Mouse (Mus musculus): ENCODE measurements around the gene H60b.
"Not testable (repeated sequence)": the region's sequence is repeated elsewhere in the genome, so short reads cannot be mapped to it uniquely, and the experiment has no call there.

The H60b gene

DNA sequence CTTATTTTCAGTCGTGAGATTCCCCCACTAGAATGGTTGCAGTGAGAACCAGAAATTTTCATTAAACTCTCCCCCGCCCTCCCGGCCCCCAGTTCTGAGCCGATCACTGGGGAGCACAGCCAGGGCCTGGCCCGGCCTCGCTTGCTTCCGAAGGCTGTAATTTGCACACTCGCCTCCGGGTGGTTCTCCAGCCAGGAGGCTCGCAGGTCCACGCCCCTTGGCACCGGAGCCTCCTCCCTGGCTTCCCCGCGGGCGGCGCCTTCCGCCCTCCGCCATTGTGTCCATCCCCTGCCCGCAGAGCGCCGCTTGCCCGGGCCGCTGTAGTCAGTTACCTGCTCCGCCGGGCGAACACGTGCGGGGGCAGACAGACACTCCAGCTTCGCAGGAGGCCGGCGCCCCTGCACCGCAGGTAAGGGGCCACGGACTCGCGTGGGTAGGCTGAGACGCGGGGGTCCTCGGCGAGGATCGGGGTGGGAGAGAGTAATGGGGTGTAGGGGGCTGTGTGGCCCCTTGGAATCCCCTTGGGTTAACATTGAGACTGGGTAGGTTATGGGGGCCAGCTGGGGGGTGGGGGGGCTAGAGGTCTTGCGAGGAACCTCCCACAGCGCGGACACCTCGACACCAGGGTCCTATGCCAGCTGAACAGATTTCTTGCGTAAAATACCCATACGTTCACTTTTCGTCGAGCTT, at the start of gene H60b, which contains the start of gene Raet1e:
TSS of gene H60b (plus strand) at position 277 of the 690 bp plus-strand sequence.
TSS of gene Raet1e (plus strand) at position 260 of the 690 bp plus-strand sequence.
- DNase-seq (ENCODE audit: low spot score in 2 of 2), result peak; percentile 53 to 66

GRCm38 (mm10) chr10:22140665-22141280, 17.6 kb upstream of the H60b start:
- DNase-seq (ENCODE audit: low spot score in 2 of 2), result peak; percentile 56 to 82

DNA sequence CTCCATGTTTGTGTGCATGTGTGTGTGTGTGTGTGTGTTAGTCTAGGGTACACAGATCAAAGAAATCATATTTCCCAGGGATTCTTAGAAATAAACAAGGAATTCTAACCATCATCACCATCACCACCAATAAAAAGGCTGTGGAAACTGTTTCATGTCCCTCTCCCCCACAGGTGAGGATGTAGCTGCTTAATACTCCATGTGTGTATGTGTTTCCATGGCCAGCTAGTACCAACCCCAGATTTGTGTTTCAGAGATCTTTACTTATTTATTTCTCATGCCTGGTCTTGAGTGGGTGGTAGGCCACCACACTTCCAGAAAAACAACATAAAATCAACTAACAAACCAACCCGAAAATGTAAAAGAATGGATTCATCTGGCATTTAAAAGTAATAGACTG, 16.2 kb upstream of the H60b start:
- not testable (repeated sequence) for DNase-seq (ENCODE audit: low spot score in 2 of 2)

GRCm38 (mm10) chr10:22142926-22143325, 15.5 kb upstream of the H60b start:
- DNase-seq (ENCODE audit: low spot score in 2 of 2), result no peak

DNA sequence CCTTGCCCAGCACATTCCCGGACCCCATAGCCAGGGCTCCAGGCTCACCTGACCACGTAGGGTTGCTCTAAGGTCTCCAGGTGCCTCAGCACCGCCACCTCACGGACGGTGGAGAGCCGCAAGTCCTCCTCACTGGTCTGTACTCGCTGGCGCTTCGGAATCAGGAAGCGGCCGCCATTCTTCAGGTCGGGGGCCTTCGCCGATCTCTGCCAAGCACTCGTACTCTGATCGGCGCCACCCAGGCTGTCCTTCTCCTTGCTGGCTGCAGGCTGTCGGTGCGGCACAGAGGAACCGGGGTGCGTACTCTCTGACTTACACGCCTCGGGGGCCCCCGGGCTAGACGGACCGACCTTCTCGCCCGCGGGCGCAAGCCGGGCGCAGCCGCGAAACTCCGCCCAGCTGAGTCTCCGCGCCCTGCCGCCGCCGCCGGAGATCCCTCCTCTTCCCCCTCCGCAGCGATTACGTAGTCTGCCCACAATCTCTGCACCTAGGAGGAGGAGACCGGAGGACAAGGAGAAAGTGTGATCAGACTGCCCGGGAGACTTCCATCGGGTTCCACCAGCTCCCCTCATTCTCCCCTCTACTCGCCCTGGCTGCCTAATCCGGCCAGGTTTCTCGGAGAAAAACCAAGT, 9.8 kb upstream of the H60b start:
- peak; percentile 70 to 87 for DNase-seq (ENCODE audit: low spot score in 2 of 2)

- DNase-seq (ENCODE audit: low spot score in 2 of 2), result peak in 1 of 2 experiments; percentile 64
Observed at GRCm38 (mm10) chr10:22149073-22149690, 9.2 kb upstream of the H60b start, which contains the start of gene E030030I06Rik. Gene E030030I06Rik (minus strand): TSS chr10:22149270.

GRCm38 (mm10) chr10:22149691-22150465, 8.5 kb upstream of the H60b start:
- peak in 1 of 2 experiments; percentile 57 for DNase-seq (ENCODE audit: low spot score in 2 of 2)

GRCm38 (mm10) chr10:22150593-22150992, 7.8 kb upstream of the H60b start:
- DNase-seq (ENCODE audit: low spot score in 2 of 2), result peak in 1 of 2 experiments; percentile 43

GRCm38 (mm10) chr10:22151056-22151862, 7.1 kb upstream of the H60b start:
- DNase-seq (ENCODE audit: low spot score in 2 of 2), result peak in 1 of 2 experiments; percentile 26

DNA sequence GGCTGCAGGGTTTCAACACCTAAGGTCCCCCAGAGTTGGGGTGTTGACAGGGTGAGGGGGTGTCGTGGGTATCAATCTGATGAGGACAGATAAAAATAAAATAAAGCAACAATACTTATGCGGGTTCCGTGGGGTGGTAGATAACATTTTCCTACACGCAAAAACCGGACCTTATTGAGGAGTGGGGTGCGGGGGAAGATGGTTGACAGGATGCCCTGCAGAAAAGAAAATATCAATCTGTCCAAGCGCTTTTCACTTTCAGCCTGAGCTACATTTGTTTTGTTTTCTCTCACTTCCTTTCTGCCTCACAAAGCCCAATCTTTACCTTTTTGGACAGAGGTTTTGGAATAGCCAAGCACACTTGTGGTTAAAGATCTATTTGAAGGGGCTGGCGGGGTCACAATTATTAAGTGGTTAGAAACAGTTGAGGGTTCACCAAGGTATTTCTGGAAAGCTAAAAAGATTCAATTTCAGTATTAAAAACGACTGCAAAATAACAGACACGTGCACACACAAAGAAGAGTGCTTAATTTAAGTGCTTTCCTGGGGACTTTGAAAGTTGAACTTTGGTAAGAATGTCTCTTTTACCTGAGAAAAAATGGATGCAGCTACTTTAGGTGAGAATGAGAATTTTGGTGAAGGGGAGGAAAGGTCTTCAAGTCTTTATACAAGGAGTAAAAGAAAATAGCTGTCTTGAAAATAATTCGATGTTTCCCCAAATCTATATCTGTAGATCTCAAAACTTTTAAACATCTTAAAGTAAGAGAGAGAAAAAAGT, 6.3 kb upstream of the H60b start:
- DNase-seq (ENCODE audit: low spot score in 2 of 2), result not testable (repeated sequence)

DNA sequence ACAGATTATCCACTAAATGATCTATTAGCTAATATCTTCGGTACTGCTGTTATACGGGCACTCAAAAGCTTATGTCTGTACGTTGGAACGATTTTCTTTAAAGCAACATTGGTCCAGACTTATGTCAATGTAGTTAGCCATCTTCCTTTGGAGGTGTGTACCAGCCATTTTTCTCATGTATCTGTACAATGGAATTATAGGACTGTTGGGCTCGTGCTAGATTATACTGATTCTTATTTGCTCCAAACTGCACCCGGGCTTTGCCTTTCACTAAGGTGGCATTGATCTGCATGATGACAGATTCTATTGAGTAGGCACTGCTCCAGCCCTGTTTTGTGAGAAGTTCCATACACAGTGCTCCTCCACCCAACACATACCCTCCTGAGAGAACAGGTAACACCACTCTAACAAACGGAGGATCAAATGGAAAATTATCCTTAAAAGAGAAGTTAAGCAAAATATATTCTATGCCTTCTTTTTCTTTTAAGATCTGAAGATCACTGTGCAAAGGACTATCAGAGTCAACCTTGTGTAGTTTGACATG, 5.2 kb upstream of the H60b start:
- DNase-seq (ENCODE audit: low spot score in 2 of 2), result not testable (repeated sequence)

DNA sequence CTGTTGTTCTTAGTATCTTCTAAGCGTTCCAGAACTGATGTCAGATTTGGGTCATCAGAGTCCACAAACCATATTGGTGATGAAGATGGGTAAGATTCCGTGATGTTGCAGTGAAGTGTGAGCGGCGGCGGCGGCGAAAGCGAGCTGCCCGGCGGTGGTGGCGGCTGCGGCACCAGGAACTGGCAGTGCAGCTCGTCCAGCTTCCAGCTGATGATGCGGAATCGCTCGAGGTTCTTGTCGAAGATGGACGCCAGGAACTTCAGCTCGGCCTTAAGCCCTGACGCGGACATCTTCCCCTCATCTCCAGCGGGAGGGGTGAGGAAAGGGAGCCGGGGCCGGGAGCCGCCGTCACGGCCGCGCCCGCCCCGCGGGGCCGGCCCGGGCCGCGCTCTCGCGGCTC, 4.3 kb upstream of the H60b start:
- peak in 1 of 2 experiments; percentile 43 for DNase-seq (ENCODE audit: low spot score in 2 of 2)

- no peak for DNase-seq (ENCODE audit: low spot score in 2 of 2)
Observed at GRCm38 (mm10) chr10:22154871-22155799, 3.3 kb upstream of the H60b start.

DNA sequence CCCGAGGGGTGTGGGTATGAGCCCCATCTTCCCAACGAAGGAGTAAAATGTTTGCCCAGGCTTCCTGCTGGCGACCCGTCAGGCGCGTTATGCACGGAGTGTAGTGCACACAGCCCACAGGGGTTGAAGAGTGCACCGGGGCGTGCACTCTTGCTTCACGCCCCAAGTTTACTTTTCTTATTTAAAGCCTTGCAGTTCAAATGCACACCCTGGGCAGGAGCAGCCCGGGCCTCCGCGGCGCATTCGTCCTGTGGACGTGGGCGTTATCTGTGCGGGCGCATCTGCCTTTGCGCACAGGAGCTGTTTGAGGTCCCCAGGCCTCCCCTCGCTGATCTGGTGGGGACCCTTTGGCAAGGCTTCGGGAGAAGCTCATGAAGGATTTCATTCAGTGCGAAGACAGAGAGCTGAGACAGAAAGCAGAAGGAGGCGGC, 760 bp downstream of the H60b start:
- DNase-seq (ENCODE audit: low spot score in 2 of 2), result peak in 1 of 2 experiments; percentile 28

DNA sequence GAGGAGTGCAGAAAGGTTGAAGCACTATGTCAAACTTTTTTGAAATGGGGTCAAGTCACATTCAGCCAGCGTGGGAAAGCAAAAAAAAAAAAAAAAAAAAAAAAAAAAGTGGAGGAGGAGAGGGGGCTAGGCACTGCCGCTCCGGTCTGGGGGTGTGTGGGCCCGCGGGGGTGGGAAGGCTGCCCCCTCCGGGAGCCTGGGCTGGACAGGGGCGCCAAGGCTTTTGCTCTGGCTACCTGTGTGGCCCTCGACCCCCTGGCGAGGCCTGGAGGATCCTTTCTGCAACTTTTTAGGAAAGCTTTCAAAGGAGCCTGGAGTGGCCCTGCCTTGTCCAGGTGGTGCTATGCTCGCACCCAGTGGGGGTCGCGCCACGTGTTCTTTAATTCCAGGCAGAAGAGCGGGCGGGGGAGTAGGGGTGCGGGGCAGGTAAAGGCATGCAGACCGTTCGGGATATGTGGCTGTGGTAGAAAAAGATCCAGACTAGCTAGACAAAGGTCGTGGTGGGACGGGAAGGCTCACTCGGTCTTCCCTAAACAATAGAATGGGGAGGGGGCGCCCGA, 1.3 kb downstream of the H60b start:
- no peak for DNase-seq (ENCODE audit: low spot score in 2 of 2)

DNA sequence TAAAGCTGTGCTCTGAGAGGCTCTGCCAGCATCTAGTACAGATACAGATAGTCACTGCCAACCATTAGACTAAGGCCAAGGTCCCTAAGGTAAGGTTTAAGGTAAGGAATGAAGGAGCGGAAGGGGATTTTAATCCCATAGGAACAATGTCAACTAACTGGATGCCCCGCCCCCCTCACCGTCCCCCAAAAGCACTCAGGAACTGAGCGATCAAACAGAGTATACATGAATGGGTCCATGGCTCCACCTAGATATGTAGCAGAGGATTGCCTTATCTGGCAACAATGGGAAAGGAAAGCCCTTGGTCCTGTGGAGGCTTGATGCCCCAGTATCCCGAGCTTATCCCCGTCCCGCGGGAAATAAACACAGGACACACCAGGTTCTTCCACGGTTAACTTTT, 4.9 kb downstream of the H60b start:
- DNase-seq (ENCODE audit: low spot score in 2 of 2), result not testable (repeated sequence)

GRCm38 (mm10) chr10:22163705-22164583, 5.6 kb downstream of the H60b start:
- DNase-seq (ENCODE audit: low spot score in 2 of 2), result peak in 1 of 2 experiments; percentile 71

Measured in urinary bladder, adult 18-20 months (tissue).